Mouse (Mus musculus) MEL (cell line): ENCODE results near the gene Sec23ip. TPM values are rescaled to one million over a fixed set of nuclear protein-coding genes. Genes with fewer than 3 reads are reported as not detected.

Source experiments
- DNase-seq: peaks from one replicate; pipeline ENCODE4 v3.0.0; 2011; ENCODE audit warnings: low read depth, low spot score
- H3K27ac ChIP-seq: 2 replicates; pipeline ENCODE4 v1.5.1; 2012; ENCODE audit warnings: low read depth, mild to moderate bottlenecking, control low read depth, low read length, moderate library complexity; ENCODE audit not compliant: control insufficient read depth
- H3K27me3 ChIP-seq, 2 experiments: fragments of 150-350 bp in 1 of 2; sonication (generic) in 1 of 2; 2 replicates each; pipeline ENCODE4 v1.6.1; 2012; ENCODE audit warnings: low read length in 2 of 2, mild to moderate bottlenecking in 2 of 2, improper control_type of control experiment in 1 of 2, moderate library complexity in 1 of 2; ENCODE audit not compliant: insufficient read depth in 2 of 2, control insufficient read depth in 1 of 2
- H3K36me3 ChIP-seq, 2 experiments: 2 replicates each; pipeline ENCODE4 v1.6.1; 2012 to 2014; ENCODE audit warnings: low read length in 2 of 2, improper control_type of control experiment in 1 of 2, inconsistent platforms in 1 of 2, mild to moderate bottlenecking in 1 of 2; ENCODE audit not compliant: insufficient read depth in 2 of 2, control insufficient read depth in 1 of 2
- H3K4me1 ChIP-seq, 2 experiments: fragments of 150-350 bp in 1 of 2; sonication (generic) in 1 of 2; 2 replicates each; pipeline ENCODE4 v1.6.1; 2012; ENCODE audit warnings: low read length in 2 of 2, improper control_type of control experiment in 1 of 2, mild to moderate bottlenecking in 1 of 2; ENCODE audit not compliant: insufficient read depth in 2 of 2, control insufficient read depth in 1 of 2
- H3K4me3 ChIP-seq, 2 experiments: fragments of 150-350 bp in 1 of 2; sonication (generic) in 1 of 2; 2 replicates each; pipeline ENCODE4 v1.5.1; 2012; ENCODE audit warnings: low read depth in 2 of 2, low read length in 2 of 2, mild to moderate bottlenecking in 2 of 2, moderate library complexity in 2 of 2, control low read depth in 1 of 2, improper control_type of control experiment in 1 of 2; ENCODE audit not compliant: control insufficient read depth in 1 of 2, insufficient read depth in 1 of 2
- H3K79me2 ChIP-seq: 2 replicates; pipeline ENCODE4 v1.6.1; 2012; ENCODE audit warnings: mild to moderate bottlenecking, low read length, moderate library complexity; ENCODE audit not compliant: control insufficient read depth, poor library complexity, insufficient read depth
- H3K9ac ChIP-seq: 2 replicates; pipeline ENCODE4 v1.6.1; 2012; ENCODE audit warnings: low read depth, mild to moderate bottlenecking, control low read depth, low read length, moderate library complexity; ENCODE audit not compliant: control insufficient read depth, poor library complexity, severe bottlenecking
- H3K9me3 ChIP-seq: fragments of 150-350 bp; sonication (generic); replicated peaks from 2 replicates; pipeline ENCODE4 v1.6.1; 2012; ENCODE audit warnings: mild to moderate bottlenecking, low read length, improper control_type of control experiment, moderate library complexity; ENCODE audit not compliant: insufficient read depth
- CHD1 ChIP-seq: IDR thresholded peaks from 2 replicates; pipeline ENCODE4 v1.6.1; 2012; ENCODE audit warnings: low read depth, mild to moderate bottlenecking, inconsistent platforms, low read length, improper control_type of control experiment
- CHD2 ChIP-seq: IDR thresholded peaks from 2 replicates; pipeline ENCODE4 v1.6.1; 2011; ENCODE audit warnings: low read length, improper control_type of control experiment
- E2F4 ChIP-seq: IDR thresholded peaks from 2 replicates; pipeline ENCODE4 v1.6.1; 2011; ENCODE audit warnings: low read depth, low read length, improper control_type of control experiment, borderline replicate concordance
- EP300 ChIP-seq, 2 experiments: IDR thresholded peaks; 2 replicates each; pipeline ENCODE4 v1.6.1; 2011; ENCODE audit warnings: improper control_type of control experiment in 2 of 2, low read length in 2 of 2, low read depth in 1 of 2, mild to moderate bottlenecking in 1 of 2
- ETS1 ChIP-seq: IDR thresholded peaks from 2 replicates; pipeline ENCODE4 v1.6.1; 2012; ENCODE audit warnings: low read depth, mild to moderate bottlenecking, inconsistent platforms, low read length, improper control_type of control experiment, moderate library complexity
- GABPA ChIP-seq: IDR thresholded peaks from 2 replicates; pipeline ENCODE4 v1.6.1; 2012; ENCODE audit warnings: low read depth, mild to moderate bottlenecking, inconsistent platforms, low read length, improper control_type of control experiment, moderate library complexity
- GATA1 ChIP-seq: IDR thresholded peaks from 2 replicates; pipeline ENCODE4 v1.6.1; 2011; ENCODE audit warnings: low read depth, low read length, improper control_type of control experiment
- JUND ChIP-seq: IDR thresholded peaks from 2 replicates; pipeline ENCODE4 v1.6.1; 2011; ENCODE audit warnings: low read depth, mild to moderate bottlenecking, improper control_type of control experiment, low read length
- KAT2A ChIP-seq: conservative IDR thresholded peaks from 2 replicates; pipeline ENCODE4 v1.6.1; 2012; ENCODE audit warnings: low read depth, low read length, improper control_type of control experiment, inconsistent platforms
- MAX ChIP-seq: IDR thresholded peaks from 2 replicates; pipeline ENCODE4 v1.6.1; 2011; ENCODE audit warnings: low read length, improper control_type of control experiment
- MAZ ChIP-seq: IDR thresholded peaks from 2 replicates; pipeline ENCODE4 v1.6.1; 2012; ENCODE audit warnings: low read depth, mild to moderate bottlenecking, inconsistent platforms, low read length, improper control_type of control experiment
- MYC ChIP-seq: IDR thresholded peaks from 2 replicates; pipeline ENCODE4 v1.6.1; 2011; ENCODE audit warnings: low read depth, mild to moderate bottlenecking, low read length, improper control_type of control experiment, moderate library complexity
- NELFE ChIP-seq: IDR thresholded peaks from 2 replicates; pipeline ENCODE4 v1.6.1; 2011; ENCODE audit warnings: low read depth, low read length, improper control_type of control experiment
- NRF1 ChIP-seq: IDR thresholded peaks from 2 replicates; pipeline ENCODE4 v1.6.1; 2014; ENCODE audit warnings: low read depth, mild to moderate bottlenecking, inconsistent platforms, low read length, improper control_type of control experiment, moderate library complexity; ENCODE audit not compliant: poor library complexity, insufficient read depth, severe bottlenecking
- POLR2A ChIP-seq, 2 experiments: IDR thresholded peaks; 2 replicates each; pipeline ENCODE4 v1.6.1; 2011 to 2012; ENCODE audit warnings: low read length in 2 of 2, mild to moderate bottlenecking in 2 of 2, control low read depth in 1 of 2, improper control_type of control experiment in 1 of 2, low read depth in 1 of 2, moderate library complexity in 1 of 2; ENCODE audit not compliant: control insufficient read depth in 1 of 2, insufficient read depth in 1 of 2, poor library complexity in 1 of 2
- RAD21 ChIP-seq: IDR thresholded peaks from 2 replicates; pipeline ENCODE4 v1.6.1; 2011; ENCODE audit warnings: mild to moderate bottlenecking, low read depth, low read length, improper control_type of control experiment
- RCOR1 ChIP-seq: IDR thresholded peaks from 2 replicates; pipeline ENCODE4 v1.6.1; 2012; ENCODE audit warnings: low read depth, mild to moderate bottlenecking, inconsistent platforms, low read length, improper control_type of control experiment
- SIN3A ChIP-seq: IDR thresholded peaks from 2 replicates; pipeline ENCODE4 v1.6.1; 2012; ENCODE audit warnings: low read length, improper control_type of control experiment, inconsistent platforms
- TAL1 ChIP-seq: IDR thresholded peaks from 2 replicates; pipeline ENCODE4 v1.6.1; 2012; ENCODE audit warnings: mild to moderate bottlenecking, inconsistent platforms, low read length, moderate library complexity, mixed read lengths
- TBP ChIP-seq: IDR thresholded peaks from 2 replicates; pipeline ENCODE4 v1.8.0; 2011; ENCODE audit warnings: low read depth, low read length, improper control_type of control experiment
- TCF12 ChIP-seq: IDR thresholded peaks from 2 replicates; pipeline ENCODE4 v1.6.1; 2014; ENCODE audit warnings: low read depth, mild to moderate bottlenecking, inconsistent platforms, low read length, improper control_type of control experiment, moderate library complexity
- UBTF ChIP-seq: IDR thresholded peaks from 2 replicates; pipeline ENCODE4 v1.6.1; 2012; ENCODE audit warnings: low read depth, mild to moderate bottlenecking, inconsistent platforms, low read length, improper control_type of control experiment, moderate library complexity, borderline replicate concordance; ENCODE audit not compliant: insufficient read depth
- USF1 ChIP-seq: IDR thresholded peaks from 2 replicates; pipeline ENCODE4 v1.6.1; 2014; ENCODE audit warnings: low read depth, mild to moderate bottlenecking, inconsistent platforms, low read length, improper control_type of control experiment, moderate library complexity
- USF2 ChIP-seq, 2 experiments: IDR thresholded peaks; 2 replicates each; pipeline ENCODE4 v1.6.1; 2011 to 2012; ENCODE audit warnings: improper control_type of control experiment in 2 of 2, low read length in 2 of 2, borderline replicate concordance in 1 of 2, inconsistent platforms in 1 of 2, low read depth in 1 of 2, mild to moderate bottlenecking in 1 of 2; ENCODE audit not compliant: insufficient read depth in 1 of 2
- ZC3H11A ChIP-seq: IDR thresholded peaks from 2 replicates; pipeline ENCODE4 v1.6.1; 2012; ENCODE audit warnings: low read depth, mild to moderate bottlenecking, inconsistent platforms, low read length, improper control_type of control experiment
- ZMIZ1 ChIP-seq: IDR thresholded peaks from 2 replicates; pipeline ENCODE4 v1.6.1; 2012; ENCODE audit warnings: low read depth, mild to moderate bottlenecking, inconsistent platforms, low read length, improper control_type of control experiment, moderate library complexity
- polyA plus RNA-seq, 2 experiments: library from polyadenylated mRNA; stranded (reverse) in 1 of 2; unstranded in 1 of 2; fragments of >175 nt in 1 of 2; fragments of >200 nt in 1 of 2; gene quantifications; 2 replicates each; pipeline versions ENCODE4 v1.2.1 to v1.2.4; 2012; ENCODE audit warnings: low replicate concordance in 2 of 2, low read depth in 1 of 2; ENCODE audit not compliant: insufficient read length in 2 of 2, insufficient read depth in 1 of 2, missing spikeins in 1 of 2
- total RNA-seq: library from RNA; depleted of rRNA; stranded (reverse); fragments of 300-350 nt; gene quantifications from 2 replicates; pipeline ENCODE4 v1.2.3, GENCODE M21; 2012

Sec23ip gene
- total and polyA plus RNA-seq, 3 experiments, result 21.2 to 43.7 TPM; not detected in 1

GRCm38 (mm10) chr7:128743898-128744297 lies 845 bp upstream of the Sec23ip start:
- H3K9ac ChIP-seq, result peak overlapping the region; percentile 52
- H3K4me1 ChIP-seq, result peaks cover 9 to 39% of the 10 kb centered on the region in 2 experiments
- DNase-seq, result peak; percentile 72
- TF ChIP-seq RCOR1, result peak; percentile 44; the same call in 1 of the 2 replicates
- no peak for TF ChIP-seq ZC3H11A
- peak; percentile 62 for TF ChIP-seq GATA1
- TF ChIP-seq MAX, result 0 out of 2 replicates have a peak, but pooled peaks have one; percentile 29
- peak; percentile 48; the same call in 1 of the 2 replicates for TF ChIP-seq TCF12
- TF ChIP-seq JUND, result 0 out of 2 replicates have a peak, but pooled peaks have one; percentile 58
- TF ChIP-seq TAL1, result peak; percentile 47
- peak; percentile 59 to 68 for TF ChIP-seq EP300 (IDR thresholded peaks at IDR 0.05; ENCODE audit: low read depth in 1 of 2, low read length in 2 of 2)
- TF ChIP-seq USF1, result no peak
- no peak for TF ChIP-seq CHD1
- H3K36me3 ChIP-seq, result peaks cover 0 to 41% of the 10 kb centered on the region in 2 experiments; a peak in 2 of 4 replicates
- no peaks in the 10 kb centered on the region for H3K27me3 ChIP-seq
- H3K9me3 ChIP-seq, result no peaks in the 10 kb centered on the region
- H3K4me3 ChIP-seq, result peak overlapping the region; percentile 34 to 72
- peaks cover 52% of the 10 kb centered on the region for H3K79me2 ChIP-seq
- peak overlapping the region; percentile 76 for H3K27ac ChIP-seq

DNA sequence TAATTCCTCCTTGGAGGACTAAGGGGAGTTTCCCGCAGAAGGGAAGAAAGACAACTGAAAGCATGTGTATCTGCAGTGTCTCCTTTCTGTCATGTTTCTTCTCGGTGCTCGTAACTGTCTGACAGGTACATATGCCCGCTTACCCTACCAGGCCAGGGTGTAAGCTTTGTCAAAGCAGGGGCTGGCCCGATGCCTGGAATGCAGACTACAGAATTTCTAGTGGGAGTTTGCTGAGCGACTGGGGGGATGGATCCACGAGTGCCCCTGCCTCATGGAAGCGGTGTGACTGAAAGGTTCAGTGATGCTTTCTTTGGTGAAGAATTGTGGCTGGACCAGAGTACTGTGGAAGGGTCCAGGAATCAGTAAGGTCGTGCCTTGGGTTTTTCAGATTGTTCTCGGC lies 1.4 kb downstream of the Sec23ip start:
- H3K9me3 ChIP-seq, result no peaks in the 10 kb centered on the region
- H3K4me3 ChIP-seq, result peak overlapping the region; percentile 56 to 72
- H3K79me2 ChIP-seq, result peaks cover 48% of the 10 kb centered on the region
- DNase-seq, result no peak
- H3K4me1 ChIP-seq, result peaks cover 6 to 35% of the 10 kb centered on the region in 2 experiments
- no peak overlapping the region for H3K27ac ChIP-seq
- TF ChIP-seq CHD1, result no peak
- no peak for TF ChIP-seq RAD21
- TF ChIP-seq MAZ, result no peak
- H3K9ac ChIP-seq, result peak overlapping the region; percentile 84
- no peaks in the 10 kb centered on the region for H3K27me3 ChIP-seq
- peaks cover 6 to 40% of the 10 kb centered on the region in 2 experiments for H3K36me3 ChIP-seq

DNA sequence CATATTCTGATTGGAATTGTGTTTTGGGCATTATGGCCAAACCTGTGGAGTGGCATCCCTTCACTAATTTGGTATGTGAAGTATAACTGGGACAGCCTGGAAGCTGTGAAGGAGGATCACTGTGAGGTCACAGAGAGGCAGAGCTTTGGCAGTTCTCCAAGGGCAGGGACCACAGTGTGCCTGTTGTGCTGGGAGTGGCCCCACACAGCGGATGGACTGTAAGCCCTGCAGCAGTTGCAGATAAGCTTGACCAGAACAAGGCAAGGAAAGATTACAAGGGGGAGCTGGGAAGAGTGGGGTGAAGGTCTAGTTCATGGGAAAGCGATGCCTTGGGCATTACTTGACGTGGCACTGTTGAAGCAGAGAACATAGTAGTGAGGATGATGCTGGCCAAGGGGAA lies 4.0 kb downstream of the Sec23ip start:
- peak; percentile 78 for DNase-seq
- Histone ChIP-seq H3K9ac (no peak overlapping the region), H3K79me2 (peaks cover 48% of the 10 kb centered on the region), H3K27ac (no peak overlapping the region), H3K36me3 (peaks cover 17 to 38% of the 10 kb centered on the region in 2 experiments), H3K4me3 (no peak overlapping the region), H3K4me1 (peaks cover 8 to 31% of the 10 kb centered on the region in 2 experiments), H3K9me3 (no peaks in the 10 kb centered on the region), H3K27me3 (no peaks in the 10 kb centered on the region)
- no peak for TF ChIP-seq USF2 (IDR thresholded peaks at IDR 0.05; ENCODE audit: borderline replicate concordance in 1 of 2, insufficient read depth in 1 of 2, low read depth in 1 of 2, low read length in 2 of 2)
- no peak for TF ChIP-seq E2F4
- peak; percentile 66; the same call in 1 of the 2 replicates for TF ChIP-seq SIN3A
- no peak for TF ChIP-seq POLR2A (IDR thresholded peaks at IDR 0.05; ENCODE audit: control insufficient read depth in 1 of 2, insufficient read depth in 1 of 2, low read depth in 1 of 2, low read length in 2 of 2, poor library complexity in 1 of 2)
- no peak for TF ChIP-seq GABPA
- TF ChIP-seq TBP, result no peak
- no peak for TF ChIP-seq JUND
- no peak for TF ChIP-seq CHD2
- no peak for TF ChIP-seq NELFE
- TF ChIP-seq UBTF, result no peak
- peak; percentile 57; the same call in 1 of the 2 replicates for TF ChIP-seq ETS1
- TF ChIP-seq KAT2A, result no peak
- TF ChIP-seq USF1, result 0 out of 2 replicates have a peak, but pooled peaks have one; percentile 8
- TF ChIP-seq NRF1, result no peak
- no peak for TF ChIP-seq ZMIZ1
- no peak for TF ChIP-seq MYC
- no peak for TF ChIP-seq CHD1
